Mouse (Mus musculus) neural tube, embryonic 15.5 days (tissue): ENCODE results near the gene Trpm2. TPM values are rescaled to one million over a fixed set of nuclear protein-coding genes. Genes with fewer than 3 reads are reported as not detected.

Source experiments
- ATAC-seq: fragments of 200-750 bp; cut with Nextera tagmentation; 2 replicates; pipeline ENCODE4 v1.8.0; 2017; ENCODE audit warnings: mild to moderate bottlenecking, moderate TSS enrichment, moderate library complexity; ENCODE audit not compliant: low FRiP score
- H3K27ac ChIP-seq: fragments of 300-500 bp; sonication (generic); replicated peaks from 2 replicates; pipeline ENCODE4 v1.5.1; 2015; ENCODE audit warnings: mild to moderate bottlenecking, inconsistent platforms
- H3K27me3 ChIP-seq: fragments of 300-500 bp; sonication (generic); replicated peaks from 2 replicates; pipeline ENCODE4 v1.6.1; 2015; ENCODE audit warnings: inconsistent platforms
- H3K36me3 ChIP-seq: fragments of 300-500 bp; sonication (generic); 2 replicates; pipeline ENCODE4 v1.6.1; 2015; ENCODE audit warnings: inconsistent platforms
- H3K4me1 ChIP-seq: fragments of 300-500 bp; sonication (generic); 2 replicates; pipeline ENCODE4 v1.6.1; 2015; ENCODE audit warnings: inconsistent platforms
- H3K4me2 ChIP-seq: fragments of 300-500 bp; sonication (generic); 2 replicates; pipeline ENCODE4 v1.6.1; 2015; ENCODE audit warnings: inconsistent platforms, mild to moderate bottlenecking, moderate library complexity
- H3K4me3 ChIP-seq: fragments of 300-500 bp; sonication (generic); replicated peaks from 2 replicates; pipeline ENCODE4 v1.5.1; 2015; ENCODE audit warnings: mild to moderate bottlenecking, inconsistent platforms
- H3K9ac ChIP-seq: fragments of 300-500 bp; sonication (generic); replicated peaks from 2 replicates; pipeline ENCODE4 v1.6.1; 2015; ENCODE audit warnings: mild to moderate bottlenecking, inconsistent platforms
- H3K9me3 ChIP-seq: fragments of 300-500 bp; sonication (generic); replicated peaks from 2 replicates; pipeline ENCODE4 v1.6.1; 2016; ENCODE audit warnings: inconsistent platforms
- WGBS: fragments of 180-500 bp; shearing (Covaris S2); methylation state at CpG from one replicate; pipeline ENCODE4 v1.1.7; 2015; ENCODE audit warnings: mixed read lengths; 5-methylcytosine and 5-hydroxymethylcytosine counted together
- polyA plus RNA-seq: library from polyadenylated mRNA; unstranded; fragments of >200 nt; fragmentation: Nextera tagmentation; extraction: Ambion mirVana; gene quantifications from 2 replicates; pipeline ENCODE4 v1.2.1, GENCODE M21; 2015

Gene Trpm2
- polyA plus RNA-seq, 1 experiment from 2014 or later, result 9.5 TPM

DNA sequence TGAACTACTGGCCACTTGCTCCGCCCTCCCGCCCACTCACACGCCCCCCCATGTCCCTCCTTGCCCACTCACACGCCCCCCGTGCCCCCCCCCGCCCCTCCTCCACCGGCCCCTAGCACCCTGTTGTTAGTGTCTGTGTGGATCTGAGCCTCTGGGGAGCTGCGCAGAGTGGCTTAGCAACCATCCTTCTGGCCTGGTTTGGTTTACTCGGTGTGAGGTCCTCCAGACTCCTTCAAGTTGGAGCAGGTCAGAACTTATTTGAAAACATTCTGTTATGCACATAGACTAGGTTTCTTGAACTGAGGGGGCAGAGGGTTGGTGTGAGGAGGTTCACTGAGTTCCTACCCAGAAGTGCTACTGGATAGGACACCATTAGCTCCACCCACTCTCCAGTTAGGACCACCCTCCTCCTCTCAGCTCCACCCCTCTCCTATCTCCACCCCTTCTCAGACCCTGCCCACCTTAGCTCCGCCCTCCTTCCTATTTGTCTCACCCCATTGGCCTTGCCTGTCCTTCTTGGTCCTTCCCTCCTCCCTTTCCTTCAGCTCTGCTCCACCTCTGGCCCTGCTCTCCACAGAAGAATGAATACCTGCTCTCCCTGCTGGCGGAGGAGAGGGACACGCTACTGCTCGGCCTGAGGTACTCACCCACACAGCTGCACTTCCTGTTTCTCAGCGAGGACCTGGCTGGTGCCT, 106.1 kb downstream of the Trpm2 start:
- Histone ChIP-seq H3K4me3 (peak overlapping the region; percentile 22), H3K36me3 (no peaks in the 10 kb centered on the region), H3K4me1 (no peaks in the 10 kb centered on the region), H3K9me3 (no peaks in the 10 kb centered on the region), H3K9ac (no peak overlapping the region), H3K27me3 (no peaks in the 10 kb centered on the region), H3K27ac (no peak overlapping the region), H3K4me2 (peak overlapping the region; percentile 46)
- peak; percentile 85 for ATAC-seq
- 34% methylated on average over 14 of the region's 14 CpGs for WGBS

DNA sequence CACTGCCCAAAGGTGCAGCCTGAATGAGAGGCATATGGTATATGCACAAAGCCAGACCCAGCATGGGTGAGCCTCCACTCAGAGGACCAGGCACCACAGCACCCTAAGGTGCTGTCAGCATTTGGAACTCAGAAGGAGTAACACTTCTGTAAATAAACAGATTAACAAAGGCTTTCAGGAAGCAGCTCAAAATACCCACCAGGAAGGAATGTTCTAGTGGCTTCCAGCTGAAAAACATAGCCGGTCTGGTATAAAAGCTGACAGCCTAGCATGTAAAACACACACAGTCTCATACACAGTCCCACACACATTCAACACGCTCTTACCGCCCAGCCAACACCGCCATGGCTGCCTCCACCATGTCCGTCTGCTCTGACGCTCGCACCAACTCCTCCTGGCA, 108.7 kb downstream of the Trpm2 start, which contains the start of gene Gm3285:
Gene Gm3285 (plus strand): TSS at position 301 of the 400 bp plus-strand sequence.
- Histone ChIP-seq H3K27ac (no peak within 1 kb of the TSS), H3K36me3 (no peaks in the 10 kb centered on the region), H3K9ac (no peak within 1 kb of the TSS), H3K9me3 (no peaks in the 10 kb centered on the region), H3K27me3 (no peaks in the 10 kb centered on the region), H3K4me3 (no peak within 1 kb of the TSS), H3K4me2 (no peak within 1 kb of the TSS), H3K4me1 (no peaks in the 10 kb centered on the region)
- no peak for ATAC-seq
- WGBS, result 62% methylated on average over 7 of the region's 7 CpGs

Other genes starting within 250 kb of the Trpm2 start
- gene Krtap12-1, start 250.0 kb downstream of the Trpm2 start, polyA plus RNA-seq, result not detected in 2 replicates
- not detected in 2 replicates for gene Gm10100, start 244.1 kb downstream of the Trpm2 start, polyA plus RNA-seq
- not detected in 2 replicates for gene Gm18596, start 227.9 kb downstream of the Trpm2 start, polyA plus RNA-seq
- not detected in 2 replicates for gene Gm9736, start 219.2 kb downstream of the Trpm2 start, polyA plus RNA-seq
- gene Gm3233, start 210.9 kb downstream of the Trpm2 start, polyA plus RNA-seq, result not detected in 2 replicates
- gene Gm3238, start 199.2 kb downstream of the Trpm2 start, polyA plus RNA-seq, result not detected in 2 replicates
- not detected in 2 replicates for gene Gm7138, start 193.6 kb downstream of the Trpm2 start, polyA plus RNA-seq
- not detected in 2 replicates for gene Gm3250, start 188.0 kb downstream of the Trpm2 start, polyA plus RNA-seq
- not detected in 2 replicates for gene Gm7137, start 182.4 kb downstream of the Trpm2 start, polyA plus RNA-seq
- gene Gm9639, start 175.5 kb downstream of the Trpm2 start, polyA plus RNA-seq, result not detected in 2 replicates
- not detected in 2 replicates for gene Gm19668, start 171.4 kb downstream of the Trpm2 start, polyA plus RNA-seq
- gene Gm9507, start 158.7 kb downstream of the Trpm2 start, polyA plus RNA-seq, result not detected in 2 replicates
- not detected in 2 replicates for gene Gm2696, start 155.9 kb downstream of the Trpm2 start, polyA plus RNA-seq
- not detected in 2 replicates for gene Krtap10-4, start 143.5 kb downstream of the Trpm2 start, polyA plus RNA-seq
- gene Krtap10-10, start 134.6 kb downstream of the Trpm2 start, polyA plus RNA-seq, result not detected in 2 replicates
- gene Gm36176, start 123.8 kb downstream of the Trpm2 start, polyA plus RNA-seq, result not detected in 2 replicates
- gene Gm10318, start 117.7 kb downstream of the Trpm2 start, polyA plus RNA-seq, result 0.20 TPM in 1 of 2 replicates, not detected in the other
- gene Gm3285, start 108.6 kb downstream of the Trpm2 start, polyA plus RNA-seq, result not detected in 2 replicates
- 19.0 and 22.8 TPM in 2 replicates for gene Lrrc3, start 68.0 kb downstream of the Trpm2 start, polyA plus RNA-seq
- gene 1810043G02Rik, start 8.0 kb upstream of the Trpm2 start, polyA plus RNA-seq, result 48.5 and 51.5 TPM in 2 replicates
- gene Pfkl, start 39.5 kb upstream of the Trpm2 start, polyA plus RNA-seq, result 112 and 133 TPM in 2 replicates
- 0.09 TPM in 1 of 2 replicates, not detected in the other for gene Dnmt3l, start 71.4 kb upstream of the Trpm2 start, polyA plus RNA-seq
- gene Aire, start 73.0 kb upstream of the Trpm2 start, polyA plus RNA-seq, result 0.18 and 2.5 TPM in 2 replicates
- 0.81 and 3.0 TPM in 2 replicates for gene Icosl, start 98.7 kb upstream of the Trpm2 start, polyA plus RNA-seq
- gene D10Jhu81e, start 199.2 kb upstream of the Trpm2 start, polyA plus RNA-seq, result 31.2 and 34.5 TPM in 2 replicates
- gene Pwp2, start 214.6 kb upstream of the Trpm2 start, polyA plus RNA-seq, result 14.8 and 19.0 TPM in 2 replicates